Mouse (Mus musculus): ENCODE data around the gene Topaz1. TPM values are rescaled to one million over a fixed set of nuclear protein-coding genes. Genes with fewer than 3 reads are reported as not detected.

The Topaz1 gene
- polyA plus RNA-seq (2015; fragmentation: Nextera tagmentation; extraction: Ambion mirVana): 0.09 TPM in 1 of 2 replicates, not detected in the other

- no peak for DNase-seq (ENCODE audit: low spot score)
These were observed at the start of gene Topaz1 for GRCm38 (mm10) chr9:122747060-122747459. Topaz1 (plus strand) TSS chr9:122747346.

- DNase-seq (ENCODE audit: low spot score): no peak
These were observed 45.3 kb upstream of the Topaz1 start for GRCm38 (mm10) chr9:122701817-122702216.

- DNase-seq (ENCODE audit: low spot score): no peak
These were observed 33.3 kb upstream of the Topaz1 start for GRCm38 (mm10) chr9:122713836-122714235.

- no peak for DNase-seq (ENCODE audit: low spot score)
These were observed 32.1 kb upstream of the Topaz1 start for GRCm38 (mm10) chr9:122715046-122715445.

GRCm38 (mm10) chr9:122716131-122716921 is 30.8 kb upstream of the Topaz1 start:
- no peak for DNase-seq (ENCODE audit: low spot score)

GRCm38 (mm10) chr9:122722296-122722695 is 24.9 kb upstream of the Topaz1 start:
- no peak for DNase-seq (ENCODE audit: low spot score)

- DNase-seq (ENCODE audit: low spot score): no peak
These were observed 21.9 kb upstream of the Topaz1 start for GRCm38 (mm10) chr9:122725046-122725765.

- peak; percentile 41 for DNase-seq (ENCODE audit: low spot score)
These were observed 17.6 kb upstream of the Topaz1 start for GRCm38 (mm10) chr9:122729500-122729899.

GRCm38 (mm10) chr9:122732126-122732810 is 14.9 kb upstream of the Topaz1 start:
- no peak for DNase-seq (ENCODE audit: low spot score)

GRCm38 (mm10) chr9:122733222-122733621 is 13.9 kb upstream of the Topaz1 start:
- no peak for DNase-seq (ENCODE audit: low spot score)

GRCm38 (mm10) chr9:122734934-122735333 is 12.2 kb upstream of the Topaz1 start:
- no peak for DNase-seq (ENCODE audit: low spot score)

GRCm38 (mm10) chr9:122736001-122736400 is 11.1 kb upstream of the Topaz1 start:
- no peak for DNase-seq (ENCODE audit: low spot score)

- peak; percentile 47 for DNase-seq (ENCODE audit: low spot score)
These were observed 10.4 kb upstream of the Topaz1 start for GRCm38 (mm10) chr9:122736742-122737141.

GRCm38 (mm10) chr9:122745879-122746278 is 1.3 kb upstream of the Topaz1 start:
- DNase-seq (ENCODE audit: low spot score): no peak

- no peak for DNase-seq (ENCODE audit: low spot score)
These were observed 10.5 kb downstream of the Topaz1 start for GRCm38 (mm10) chr9:122757614-122758013.

GRCm38 (mm10) chr9:122760111-122760510 is 13.0 kb downstream of the Topaz1 start:
- DNase-seq (ENCODE audit: low spot score): no peak

GRCm38 (mm10) chr9:122785231-122785630 is 38.1 kb downstream of the Topaz1 start:
- DNase-seq (ENCODE audit: low spot score): no peak

- DNase-seq (ENCODE audit: low spot score): no peak
These were observed 39.4 kb downstream of the Topaz1 start for GRCm38 (mm10) chr9:122786534-122786933.

GRCm38 (mm10) chr9:122805053-122805844 is 58.1 kb downstream of the Topaz1 start, which contains the start of gene Tcaim:
Tcaim (plus strand) TSS chr9:122805539.
- DNase-seq (ENCODE audit: low spot score): peak; percentile 95

GRCm38 (mm10) chr9:122805845-122806341 is 58.7 kb downstream of the Topaz1 start:
- no peak for DNase-seq (ENCODE audit: low spot score)

- DNase-seq (ENCODE audit: low spot score): no peak
These were observed 60.0 kb downstream of the Topaz1 start for GRCm38 (mm10) chr9:122807186-122807585.

All from thymus, postnatal 0 days (tissue).